Mouse (Mus musculus): Measurements from ENCODE around the gene Col6a6.
"Not testable (repeated sequence)": the region's sequence is repeated elsewhere in the genome, so short reads cannot be mapped to it uniquely, and the experiment has no call there.

The Col6a6 gene

GRCm38 (mm10) chr9:105672032-105672431 lies 155.9 kb downstream of the Col6a6 start:
- no peak for DNase-seq (ENCODE audit: low spot score in 2 of 2)

- no peak for DNase-seq (ENCODE audit: low spot score in 2 of 2)
These were observed 157.0 kb downstream of the Col6a6 start for GRCm38 (mm10) chr9:105670916-105671315.

GRCm38 (mm10) chr9:105665269-105665668 lies 162.7 kb downstream of the Col6a6 start:
- no peak for DNase-seq (ENCODE audit: low spot score in 2 of 2)

- no peak for DNase-seq (ENCODE audit: low spot score in 2 of 2)
These were observed 168.1 kb downstream of the Col6a6 start for GRCm38 (mm10) chr9:105659877-105660276.

- no peak for DNase-seq (ENCODE audit: low spot score in 2 of 2)
These were observed 169.7 kb downstream of the Col6a6 start for GRCm38 (mm10) chr9:105658216-105658615.

GRCm38 (mm10) chr9:105656189-105656588 lies 171.8 kb downstream of the Col6a6 start:
- DNase-seq (ENCODE audit: low spot score in 2 of 2), result no peak

GRCm38 (mm10) chr9:105642460-105643371 lies 185.2 kb downstream of the Col6a6 start, which contains the start of gene Pik3r4:
TSS of gene Pik3r4 (plus strand) at chr9:105642978.
- DNase-seq (ENCODE audit: low spot score in 2 of 2), result peak; percentile 57 to 69

- DNase-seq (ENCODE audit: low spot score in 2 of 2), result not testable (repeated sequence)
These were observed 186.6 kb downstream of the Col6a6 start for GRCm38 (mm10) chr9:105641377-105641776.
